Comparison of ENCODE assay signal across 21 mouse cellular contexts in genomic region chr4:95634903-95635302, GRCm38 (mm10).
A peak's percentile ranks its signal among the peaks of the same experiment; 100 is the strongest.
DNase-seq lines count a peak whose midpoint lies in the region; ATAC-seq lines count a peak whose summit lies in the region.
"Had no signal": no experiment of that assay in that cellular context is flagged by ENCODE, and none has a peak within 500 bp of the region (broad histone marks: within the 10 kb centered on the region; RNA-seq: fewer than 3 reads in every experiment).

No protein-coding gene starts in this region.

- no peaks in the 10 kb centered on the region for H3K9me3 ChIP-seq in midbrain, embryonic 11.5 days (ENCODE audit: control insufficient read depth, low read length)
- H3K9me3 ChIP-seq in midbrain, embryonic 15.5 days: no peaks in the 10 kb centered on the region
- no peaks in the 10 kb centered on the region for H3K9me3 ChIP-seq in midbrain, embryonic 13.5 days
- H3K9me3 ChIP-seq in midbrain, embryonic 10.5 days (replicated peaks): no peaks in the 10 kb centered on the region
- H3K9me3 ChIP-seq: embryonic facial prominence, embryonic 13.5 days; embryonic facial prominence, embryonic 15.5 days; forebrain, embryonic 10.5 days; forebrain, embryonic 12.5 days had no signal

- no peak overlapping the region for H3K9ac ChIP-seq in midbrain, embryonic 11.5 days (ENCODE audit: low read length)
- H3K9ac ChIP-seq in midbrain, embryonic 15.5 days: no peak overlapping the region
- H3K9ac ChIP-seq in midbrain, embryonic 13.5 days (replicated peaks): no peak overlapping the region
- H3K9ac ChIP-seq: embryonic facial prominence, embryonic 13.5 days; embryonic facial prominence, embryonic 15.5 days; forebrain, embryonic 12.5 days had no signal

- H3K4me2 ChIP-seq in midbrain, embryonic 11.5 days: no peak overlapping the region
- no peak overlapping the region for H3K4me2 ChIP-seq in midbrain, embryonic 15.5 days
- no peak overlapping the region for H3K4me2 ChIP-seq in midbrain, embryonic 13.5 days (replicated peaks)
- H3K4me2 ChIP-seq: embryonic facial prominence, embryonic 13.5 days; embryonic facial prominence, embryonic 15.5 days; forebrain, embryonic 12.5 days had no signal

- no peaks in the 10 kb centered on the region for H3K36me3 ChIP-seq in midbrain, embryonic 11.5 days (ENCODE audit: control insufficient read depth, insufficient read depth, low read length)
- H3K36me3 ChIP-seq in midbrain, embryonic 15.5 days (replicated peaks): no peaks in the 10 kb centered on the region
- no peaks in the 10 kb centered on the region for H3K36me3 ChIP-seq in midbrain, embryonic 13.5 days
- no peaks in the 10 kb centered on the region for H3K36me3 ChIP-seq in midbrain, embryonic 10.5 days
- H3K36me3 ChIP-seq: embryonic facial prominence, embryonic 13.5 days; embryonic facial prominence, embryonic 15.5 days; forebrain, embryonic 10.5 days; forebrain, embryonic 12.5 days had no signal

- H3K4me3 ChIP-seq in midbrain, embryonic 11.5 days (ENCODE audit: low read depth, low read length): no peak overlapping the region
- H3K4me3 ChIP-seq in midbrain, embryonic 15.5 days: no peak overlapping the region
- H3K4me3 ChIP-seq in midbrain, embryonic 13.5 days (replicated peaks): no peak overlapping the region
- no peak overlapping the region for H3K4me3 ChIP-seq in midbrain, embryonic 10.5 days
- H3K4me3 ChIP-seq: embryonic facial prominence, embryonic 13.5 days; embryonic facial prominence, embryonic 15.5 days; erythroblast, embryonic 14.5 days; forebrain, embryonic 10.5 days; forebrain, embryonic 12.5 days had no signal

- WGBS in midbrain, embryonic 11.5 days: 64% methylated on average over 3 of the region's 3 CpGs
- 58% methylated on average over 3 of the region's 3 CpGs for WGBS in midbrain, embryonic 15.5 days
- WGBS in midbrain, embryonic 13.5 days: 52% methylated on average over 3 of the region's 3 CpGs
- WGBS in midbrain, embryonic 10.5 days: 54% methylated on average over 3 of the region's 3 CpGs

- no peak for DNase-seq in midbrain, embryonic 11.5 days (ENCODE audit: low spot score, missing footprints)
- no peak for DNase-seq in midbrain, embryonic 10.5 days (ENCODE audit: low spot score)
- DNase-seq: adrenal gland, adult 2 months; adrenal gland, postnatal 10 days; adrenal gland, postnatal 25 days; cerebellum, adult 11 months; cerebellum, adult 18-20 months; cerebellum, adult 8-10 months; cerebellum, adult 9-11 months; cerebellum, postnatal 14 days; cerebellum, postnatal 36 days; embryo, embryonic 11 days had no signal

- H3K4me1 ChIP-seq in midbrain, embryonic 11.5 days (ENCODE audit: control insufficient read depth, insufficient read depth, low read length): no peaks in the 10 kb centered on the region
- H3K4me1 ChIP-seq in midbrain, embryonic 15.5 days: peaks cover 9% of the 10 kb centered on the region; the same call in 1 of the 2 replicates
- H3K4me1 ChIP-seq in midbrain, embryonic 13.5 days (replicated peaks): peaks cover 11% of the 10 kb centered on the region; the same call in 1 of the 2 replicates
- H3K4me1 ChIP-seq in midbrain, embryonic 10.5 days: peaks cover 14% of the 10 kb centered on the region; the same call in 1 of the 2 replicates

- no peak overlapping the region for H3K27ac ChIP-seq in midbrain, embryonic 11.5 days (ENCODE audit: low read depth, low read length)
- H3K27ac ChIP-seq in midbrain, embryonic 15.5 days: no peak overlapping the region
- H3K27ac ChIP-seq in midbrain, embryonic 13.5 days: no peak overlapping the region
- no peak overlapping the region for H3K27ac ChIP-seq in midbrain, embryonic 10.5 days (replicated peaks)
- H3K27ac ChIP-seq: embryonic facial prominence, embryonic 13.5 days; embryonic facial prominence, embryonic 15.5 days; forebrain, embryonic 10.5 days; forebrain, embryonic 12.5 days had no signal

- ATAC-seq in midbrain, embryonic 11.5 days (ENCODE audit: low FRiP score): peak; percentile 27; the same call in 1 of the 2 replicates
- no peak for ATAC-seq in midbrain, embryonic 15.5 days (replicated peaks)
- peak; percentile 62; the same call in 1 of the 2 replicates for ATAC-seq in midbrain, embryonic 13.5 days
- ATAC-seq: forebrain, embryonic 14.5 days; forebrain, embryonic 16.5 days had no signal

- H3K27me3 ChIP-seq in midbrain, embryonic 11.5 days (ENCODE audit: control insufficient read depth, insufficient read depth, low read length): no peaks in the 10 kb centered on the region
- H3K27me3 ChIP-seq in midbrain, embryonic 15.5 days (replicated peaks): no peaks in the 10 kb centered on the region
- H3K27me3 ChIP-seq in midbrain, embryonic 13.5 days: no peaks in the 10 kb centered on the region
- H3K27me3 ChIP-seq in midbrain, embryonic 10.5 days (ENCODE audit: low read depth, poor library complexity, severe bottlenecking): no peaks in the 10 kb centered on the region
- H3K27me3 ChIP-seq: embryonic facial prominence, embryonic 13.5 days; embryonic facial prominence, embryonic 15.5 days; forebrain, embryonic 12.5 days had no signal
